Mouse (Mus musculus) T-helper 2 cell (primary cell): Measurements from ENCODE around the gene Pak3.
"Not testable (repeated sequence)": the region's sequence is repeated elsewhere in the genome, so short reads cannot be mapped to it uniquely, and the experiment has no call there.

Experiments used
- in situ Hi-C: fragments of 300-600 bp; cut with MboI, MseI; formaldehyde crosslinking; loops from one replicate; pipeline ENCODE4 v1.15.1; 2025; ENCODE audit warnings: high pct_unique_total_duplicates

Gene Pak3

DNA sequence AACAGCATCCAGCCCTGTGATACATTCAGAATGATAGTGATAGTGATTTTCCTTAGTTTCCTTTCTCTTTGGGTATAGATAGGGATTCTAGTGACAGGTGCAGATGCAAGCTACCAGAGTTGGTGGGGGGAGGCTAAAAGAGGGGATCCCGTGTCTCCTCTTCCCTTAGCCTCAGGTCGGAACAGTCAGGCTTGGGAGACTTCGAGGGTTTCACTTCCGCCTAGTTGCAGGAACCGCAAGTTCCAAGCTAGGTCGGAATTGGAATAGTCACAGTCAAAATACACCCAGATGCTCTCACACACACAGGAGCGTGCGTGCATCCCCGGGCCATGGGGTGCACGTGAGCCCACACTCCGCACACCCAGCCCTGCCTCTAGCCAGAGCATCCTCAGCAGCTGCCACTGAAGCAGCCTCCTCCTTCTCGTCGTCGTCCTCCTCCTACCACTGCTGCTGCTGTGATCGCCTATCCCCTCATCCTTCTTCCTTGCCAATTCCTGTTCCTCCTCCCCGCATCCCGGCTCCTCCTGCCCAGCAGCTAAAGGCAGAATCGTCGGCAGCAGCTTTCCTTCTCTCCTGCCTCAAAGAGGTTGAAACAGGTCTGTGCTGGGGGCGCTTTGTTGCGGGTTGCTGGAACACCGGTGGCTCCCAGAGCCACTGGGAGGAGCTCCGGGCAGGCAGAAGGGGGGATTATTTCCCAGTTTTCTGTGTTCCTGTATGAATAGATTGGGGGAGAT is at the start of gene Pak3:
Gene Pak3 (plus strand): TSS at position 424 of the 734 bp plus-strand sequence.
- in situ Hi-C loops, result no loop called here

DNA sequence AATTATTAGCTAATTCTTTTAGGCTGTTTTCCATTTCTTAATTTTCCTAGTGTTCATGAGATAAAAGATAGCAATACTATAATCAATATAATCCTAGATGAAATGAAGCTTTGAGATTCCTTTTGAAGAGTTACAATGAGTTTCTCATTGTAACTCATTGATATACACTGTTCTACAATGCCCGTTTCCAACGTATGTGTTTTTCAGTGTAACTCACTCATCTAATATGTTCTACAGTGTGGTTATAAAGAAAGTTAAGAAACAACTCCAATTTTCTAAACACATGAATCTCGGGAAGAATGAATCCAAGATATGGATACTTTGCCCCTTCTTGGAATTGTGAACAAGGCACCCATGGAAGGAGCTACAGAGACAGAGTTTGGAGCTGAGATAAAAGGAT is 35.5 kb upstream of the Pak3 start:
- in situ Hi-C loops, result no loop called here

DNA sequence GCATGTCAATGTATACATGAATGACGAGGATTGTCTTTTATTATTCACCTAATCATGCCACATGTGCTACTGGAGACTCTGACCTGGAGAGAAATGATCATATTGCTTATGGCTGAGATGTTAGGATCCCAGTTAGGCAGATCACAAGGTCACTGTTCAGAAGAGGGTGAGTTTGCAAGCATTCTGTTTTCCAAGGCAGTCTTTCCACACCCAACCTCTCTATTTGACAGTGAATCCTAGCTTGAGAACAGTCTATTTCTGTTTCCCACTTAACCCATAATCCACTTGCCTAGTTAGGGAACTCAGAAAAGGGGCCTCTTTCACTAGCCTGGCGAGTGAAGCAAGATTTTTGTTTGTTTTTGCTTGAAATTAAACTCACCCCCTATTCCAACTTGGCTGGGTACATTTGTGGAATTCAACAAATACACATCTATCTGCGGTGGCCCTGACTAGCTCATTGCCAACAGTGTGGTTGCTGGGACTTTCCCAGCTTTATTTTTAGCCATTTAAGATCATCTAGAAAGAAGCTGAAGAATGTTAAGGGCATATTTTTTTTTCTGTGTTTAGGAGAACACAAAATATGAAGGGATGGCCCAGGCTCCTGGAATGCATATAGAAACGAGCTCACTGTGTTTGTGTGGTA is 17.2 kb upstream of the Pak3 start:
- in situ Hi-C loops, result no loop called here

DNA sequence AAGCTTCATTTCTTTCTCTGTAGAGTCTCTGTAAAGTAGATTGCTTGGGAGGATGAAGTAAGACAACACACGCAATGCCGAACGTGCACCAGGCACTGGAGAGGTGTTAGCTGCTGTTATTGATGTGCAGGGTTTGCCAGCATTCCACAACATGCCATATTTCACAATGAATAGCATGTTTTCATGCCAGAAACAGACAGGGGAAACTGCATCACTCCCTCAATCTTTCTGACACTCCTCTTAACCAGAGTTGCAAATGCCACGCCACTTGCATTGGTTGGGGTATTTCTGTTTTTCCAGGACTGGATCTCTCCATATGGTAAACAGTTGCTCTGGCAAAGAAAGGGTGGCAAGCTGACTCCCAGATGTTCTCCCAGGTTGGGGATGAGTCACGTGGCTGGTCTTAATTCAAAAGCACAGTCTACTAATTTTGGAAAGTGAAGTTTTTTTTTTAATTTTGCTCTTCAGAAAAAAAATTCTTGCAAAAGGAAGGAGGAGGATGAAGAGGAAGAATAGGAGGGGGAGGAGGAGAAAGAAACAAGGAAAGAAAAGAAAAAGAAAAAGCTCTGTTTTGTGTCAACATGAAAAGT is 16.5 kb upstream of the Pak3 start:
- in situ Hi-C loops, result no loop called here

DNA sequence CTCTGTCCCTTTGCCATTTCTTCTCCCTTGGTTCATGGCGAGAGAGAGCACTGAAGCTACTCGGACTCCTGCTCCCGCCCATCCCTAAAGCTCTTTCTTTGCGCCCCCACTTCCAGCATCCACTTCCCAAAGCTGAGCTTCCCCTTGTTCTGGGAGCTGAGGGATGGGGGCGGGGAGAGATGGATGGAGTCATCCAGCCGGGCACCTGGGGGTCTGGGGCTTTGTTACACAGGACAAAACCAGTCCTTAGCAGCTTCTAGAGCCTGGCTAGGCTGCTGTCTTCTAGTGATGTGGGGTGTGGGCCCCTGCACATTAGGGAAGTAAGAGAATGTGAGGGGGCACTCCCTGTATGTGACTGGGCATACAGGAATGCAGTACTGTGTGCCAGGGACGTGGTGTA is 526 bp downstream of the Pak3 start:
- in situ Hi-C loops, result no loop called here

DNA sequence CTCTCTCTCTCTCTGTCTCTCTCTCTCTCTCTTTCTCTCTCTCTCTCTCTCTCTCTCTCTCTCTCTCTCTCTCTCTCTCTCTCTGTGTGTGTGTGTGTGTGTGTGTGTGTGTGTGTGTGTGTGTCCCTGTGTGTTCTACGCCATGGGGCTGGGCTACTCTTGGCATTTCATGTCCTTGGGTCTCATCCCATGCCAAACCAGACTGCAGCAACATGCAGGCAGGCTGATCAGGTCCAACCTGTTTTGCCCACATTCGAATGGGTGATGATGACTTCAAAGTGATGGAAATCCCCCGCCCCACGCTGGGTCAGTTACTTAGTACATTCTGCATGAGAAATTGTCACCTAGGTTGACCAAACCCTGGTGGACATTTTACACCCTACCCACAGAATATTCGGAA is 1.1 kb downstream of the Pak3 start:
- in situ Hi-C loops, result not testable (repeated sequence)

DNA sequence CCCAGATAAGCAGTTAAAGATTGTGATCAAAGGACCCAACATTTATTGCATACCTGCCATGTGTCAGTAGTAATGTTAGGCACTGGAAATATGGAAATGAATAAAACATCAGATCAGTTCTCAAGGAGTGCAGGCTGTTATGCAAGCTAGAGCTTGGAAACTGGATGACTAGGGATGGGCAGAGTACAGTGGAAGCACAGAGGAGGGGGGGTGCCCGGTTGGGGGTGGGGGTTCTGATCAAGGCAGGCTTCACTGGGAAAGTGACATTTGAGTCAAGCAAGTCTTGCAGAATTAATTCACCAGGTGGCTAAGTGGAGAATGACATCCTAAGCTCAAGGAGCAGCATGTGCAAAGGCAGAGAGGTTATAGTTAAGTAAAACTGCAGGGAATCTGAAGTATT is 1.8 kb downstream of the Pak3 start:
- in situ Hi-C loops, result no loop called here

DNA sequence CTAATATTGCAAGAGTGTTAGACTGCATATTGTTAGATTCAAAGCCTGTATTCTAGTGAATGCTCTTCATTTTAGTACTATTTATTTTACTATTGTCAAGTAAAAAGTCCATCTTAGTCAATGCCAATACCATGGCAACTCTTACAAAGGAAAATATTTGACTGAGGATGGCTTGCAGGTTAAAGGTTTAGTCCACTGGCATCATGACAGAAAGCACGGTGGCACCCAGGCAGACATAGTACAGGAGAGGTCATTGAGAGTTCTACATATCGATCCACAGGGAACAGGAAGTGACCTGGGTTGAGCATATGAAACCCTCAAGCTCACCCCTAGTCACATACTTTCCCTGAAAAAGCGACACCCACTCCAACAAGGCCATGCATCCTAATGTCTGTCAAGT is 13.9 kb downstream of the Pak3 start:
- in situ Hi-C loops, result no loop called here

DNA sequence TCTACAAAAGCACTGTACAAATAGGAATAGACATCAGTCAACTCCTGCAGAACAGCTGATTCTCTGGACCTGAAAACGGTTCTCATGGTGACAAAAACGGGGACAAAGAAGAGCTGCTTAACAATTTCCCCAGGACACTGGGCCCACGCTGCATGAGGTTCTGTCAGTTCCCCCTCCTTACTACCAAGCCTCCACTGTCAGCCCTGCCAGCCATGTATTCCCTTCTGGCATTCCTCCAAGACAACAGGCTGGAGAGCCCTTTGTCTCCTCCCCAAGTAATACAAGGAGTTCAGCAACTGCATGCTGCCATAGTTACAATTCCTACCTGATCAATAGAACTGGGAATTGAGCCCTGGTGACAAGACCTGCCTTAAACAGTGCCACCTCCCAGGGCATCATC is 15.2 kb downstream of the Pak3 start:
- in situ Hi-C loops, result no loop called here

DNA sequence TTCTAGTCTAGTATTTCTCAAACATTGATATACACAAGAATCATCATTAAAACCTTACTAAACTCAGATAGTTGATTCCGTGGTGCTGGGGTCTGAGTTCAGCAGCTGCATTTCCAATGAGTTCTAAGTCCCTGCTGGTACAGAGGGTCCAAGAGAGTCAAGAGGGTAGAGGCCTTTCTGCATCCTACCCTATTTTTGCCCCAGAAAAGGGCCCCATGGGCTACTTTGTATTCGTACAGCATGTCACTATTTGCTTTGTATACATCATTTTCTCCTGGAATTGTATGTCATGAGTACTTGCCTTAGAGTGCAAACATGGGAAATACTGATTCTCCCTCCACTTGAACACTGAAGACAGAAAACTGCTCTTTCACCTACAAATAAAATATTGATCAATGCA is 24.4 kb downstream of the Pak3 start:
- in situ Hi-C loops, result no loop called here

DNA sequence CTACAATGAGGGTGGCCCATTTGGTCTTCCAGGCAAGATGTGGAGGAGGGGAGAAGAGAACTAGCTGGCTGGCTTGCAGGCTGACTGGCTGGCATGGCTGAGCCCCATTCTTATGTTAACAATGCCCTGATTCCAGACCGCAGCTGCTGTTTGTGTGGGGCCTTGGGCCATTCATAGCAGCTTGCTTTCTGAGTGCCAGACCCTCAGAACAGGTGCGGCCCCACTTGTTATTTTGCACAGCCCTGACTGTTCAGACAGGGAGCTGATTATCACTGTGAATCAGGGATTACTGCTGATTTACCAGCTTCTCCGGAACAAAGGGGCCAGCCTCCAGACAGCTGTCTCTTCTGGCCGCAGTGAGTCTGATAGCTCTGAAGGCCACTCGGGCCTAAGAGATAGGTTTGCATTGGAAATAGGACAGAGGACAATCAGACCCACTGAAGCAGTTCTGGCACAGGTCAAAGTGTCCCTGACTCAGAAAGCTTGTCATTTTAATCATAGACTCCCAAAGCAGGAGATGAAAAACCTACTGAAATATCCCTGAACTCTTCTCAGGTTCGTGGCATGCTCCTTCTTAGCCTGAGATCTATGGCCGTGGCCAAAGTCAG is 24.9 kb downstream of the Pak3 start:
- in situ Hi-C loops, result no loop called here

DNA sequence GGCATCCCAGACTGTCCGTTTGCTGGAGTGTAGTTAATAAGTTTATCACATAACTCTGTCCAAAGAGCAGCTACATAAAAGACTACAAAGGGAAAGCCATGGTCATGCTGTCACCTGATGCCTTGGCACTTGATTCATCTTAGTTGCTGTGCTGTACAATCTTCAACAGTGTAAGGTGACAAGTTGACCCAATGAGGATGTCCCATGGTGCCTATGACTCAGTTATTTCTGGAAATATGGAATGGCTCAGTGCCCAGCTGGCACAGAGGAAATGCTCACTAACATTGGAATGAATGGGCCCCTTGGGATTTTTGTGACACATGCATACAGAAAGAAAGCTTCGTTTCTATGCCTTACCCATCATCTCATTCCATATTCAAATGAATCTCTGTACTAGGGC is 55.3 kb downstream of the Pak3 start:
- in situ Hi-C loops, result no loop called here

DNA sequence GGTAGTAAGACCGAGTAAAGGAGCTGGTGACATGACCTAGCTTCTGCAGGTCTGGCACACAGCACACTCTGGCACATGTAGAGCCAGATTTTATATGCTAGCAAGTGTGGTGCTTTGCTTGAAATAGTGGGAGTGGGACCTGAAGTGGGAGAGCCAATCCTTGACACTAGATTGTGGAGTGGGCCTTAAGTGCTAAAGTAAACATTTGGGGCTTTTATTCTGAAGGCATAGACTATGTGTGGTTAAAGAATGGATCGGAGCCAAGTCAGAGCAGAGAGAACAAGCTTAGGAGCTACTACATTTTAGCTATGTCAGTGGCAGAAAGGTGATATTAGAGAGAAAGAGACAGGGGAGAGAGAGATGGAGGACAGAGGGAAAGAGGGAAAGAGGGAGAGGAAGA is 61.5 kb downstream of the Pak3 start:
- in situ Hi-C loops, result no loop called here

DNA sequence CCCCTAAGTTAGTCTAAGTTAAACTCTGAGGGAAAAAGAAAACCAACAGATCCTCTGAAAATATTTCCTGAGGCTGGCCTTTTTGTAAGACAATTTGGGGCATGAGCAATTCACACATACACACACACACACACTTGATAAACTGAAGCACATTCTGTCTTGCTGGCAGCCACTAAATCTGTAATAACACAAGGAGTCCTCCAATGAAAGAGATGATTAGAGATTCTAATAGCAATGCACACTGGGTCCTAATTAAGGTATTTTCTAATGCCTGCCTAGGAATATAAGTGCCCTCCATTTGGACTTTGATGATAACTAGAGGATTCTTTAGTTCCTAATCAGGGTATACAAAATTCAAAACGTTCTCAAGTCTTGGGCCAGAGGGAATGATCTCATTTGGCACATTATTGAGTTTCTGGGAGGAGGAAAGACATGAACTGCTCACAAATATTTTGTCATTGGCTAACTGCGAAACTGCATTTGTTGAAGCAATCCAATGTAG is 62.1 kb downstream of the Pak3 start:
- in situ Hi-C loops, result no loop called here

DNA sequence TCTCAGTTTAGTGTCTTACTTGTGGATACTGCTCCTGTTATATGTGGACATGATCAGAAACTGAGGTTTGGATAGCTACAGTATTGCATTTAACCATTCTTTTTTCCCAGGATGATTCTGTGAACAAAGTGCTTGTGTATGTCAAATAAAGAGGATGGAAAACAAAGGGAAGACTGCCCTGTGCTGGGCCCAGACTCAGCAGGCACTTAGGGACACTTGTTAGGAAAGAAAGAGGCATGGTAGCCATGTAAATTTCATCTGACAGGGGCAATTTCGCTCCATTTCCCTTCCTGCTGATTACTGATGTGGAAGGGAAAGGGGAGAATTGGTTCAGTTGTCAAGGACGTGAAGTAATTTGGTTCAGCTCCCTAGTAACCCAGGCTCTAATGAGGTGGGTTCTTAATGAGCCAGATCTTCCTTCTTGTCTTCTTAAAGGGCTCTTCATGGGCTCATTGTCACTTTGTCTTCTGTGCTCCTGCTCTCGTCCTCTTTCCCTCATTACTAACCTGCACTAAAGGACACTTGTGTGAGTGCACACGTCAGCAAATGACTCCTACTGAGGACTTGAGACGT is 88.6 kb downstream of the Pak3 start:
- in situ Hi-C loops, result no loop called here

DNA sequence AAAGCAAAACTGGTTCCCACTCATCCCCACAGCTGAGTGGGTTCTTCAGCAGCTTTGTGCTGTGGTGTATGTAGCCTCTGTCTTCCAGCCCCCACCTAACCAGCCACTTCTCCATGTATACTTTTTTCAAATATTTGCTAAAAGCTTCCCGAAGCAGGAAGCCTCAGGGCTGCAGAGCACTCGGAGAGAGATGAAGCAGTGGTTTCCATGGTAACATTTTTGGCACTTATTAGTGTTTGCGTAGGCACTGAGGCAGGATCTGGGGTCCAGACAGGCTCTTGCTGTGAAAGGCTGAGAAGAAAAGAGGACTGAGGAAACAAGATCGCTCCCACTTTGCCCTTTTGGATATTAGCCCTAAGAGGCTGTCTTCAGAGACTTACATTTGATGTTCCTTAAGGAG is 100.3 kb downstream of the Pak3 start:
- in situ Hi-C loops, result no loop called here

DNA sequence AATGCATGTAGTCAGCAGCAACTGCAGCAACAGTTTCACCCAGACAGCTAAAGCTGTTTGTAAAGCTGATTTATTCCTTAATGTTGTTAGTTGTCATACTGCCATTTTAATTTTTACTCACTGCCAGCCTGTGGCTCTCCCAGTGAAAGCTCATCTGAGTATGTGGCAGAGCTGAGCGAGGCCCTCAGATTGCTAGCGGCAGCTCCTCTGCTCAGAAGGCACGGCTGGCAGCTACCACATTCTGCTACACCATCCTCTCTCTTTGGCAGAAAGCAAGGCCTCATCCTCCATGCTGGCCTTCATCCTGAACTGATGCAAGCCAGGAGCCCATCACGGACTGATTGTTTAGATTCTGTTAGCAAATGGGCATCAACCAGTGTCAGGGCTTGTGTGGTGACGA is 109.4 kb downstream of the Pak3 start:
- in situ Hi-C loops, result no loop called here

DNA sequence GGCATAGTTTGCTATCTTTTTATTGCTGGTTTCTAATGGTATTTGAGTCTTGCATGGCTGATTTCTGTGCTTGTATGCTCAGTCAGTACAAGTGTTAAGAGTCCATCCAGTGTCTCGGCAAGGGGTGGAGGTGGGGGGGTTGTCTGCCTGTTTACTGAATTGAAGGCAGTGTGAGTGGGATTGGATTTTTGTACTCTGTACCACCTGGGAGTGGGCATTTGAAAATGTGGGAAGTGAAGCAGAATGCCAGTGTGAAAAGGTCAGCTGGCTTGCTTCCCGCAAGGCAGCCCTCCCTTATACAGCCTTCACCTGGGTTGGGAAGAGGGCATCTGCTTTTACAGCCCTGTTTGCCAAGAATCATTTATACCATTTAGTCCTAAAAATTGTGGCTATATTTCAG is 125.5 kb downstream of the Pak3 start:
- in situ Hi-C loops, result loop anchor here (10.0 kb wide), 2 partner anchors 629 to 789 kb away; no protein-coding TSS in a partner anchor

DNA sequence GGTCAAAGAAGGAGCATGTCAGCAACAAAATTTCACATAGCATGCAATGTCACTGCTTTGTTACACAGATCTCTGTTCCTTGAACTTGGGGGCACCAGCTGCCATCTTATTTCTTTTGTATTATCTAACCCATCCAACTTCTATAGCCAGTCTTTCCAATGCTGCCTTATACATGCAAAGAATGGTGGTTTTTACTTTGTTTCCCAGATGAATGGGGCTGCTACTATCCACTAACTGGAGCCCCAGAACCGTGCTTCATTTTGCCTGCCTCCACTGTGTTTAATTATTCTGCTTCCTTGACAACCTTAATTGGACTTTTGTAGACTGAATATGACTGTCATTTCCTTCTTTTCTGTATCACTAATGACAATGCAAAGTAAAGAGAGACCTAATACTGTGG is 126.4 kb downstream of the Pak3 start:
- in situ Hi-C loops, result loop anchor here (10.0 kb wide), 2 partner anchors 630 to 790 kb away; no protein-coding TSS in a partner anchor

DNA sequence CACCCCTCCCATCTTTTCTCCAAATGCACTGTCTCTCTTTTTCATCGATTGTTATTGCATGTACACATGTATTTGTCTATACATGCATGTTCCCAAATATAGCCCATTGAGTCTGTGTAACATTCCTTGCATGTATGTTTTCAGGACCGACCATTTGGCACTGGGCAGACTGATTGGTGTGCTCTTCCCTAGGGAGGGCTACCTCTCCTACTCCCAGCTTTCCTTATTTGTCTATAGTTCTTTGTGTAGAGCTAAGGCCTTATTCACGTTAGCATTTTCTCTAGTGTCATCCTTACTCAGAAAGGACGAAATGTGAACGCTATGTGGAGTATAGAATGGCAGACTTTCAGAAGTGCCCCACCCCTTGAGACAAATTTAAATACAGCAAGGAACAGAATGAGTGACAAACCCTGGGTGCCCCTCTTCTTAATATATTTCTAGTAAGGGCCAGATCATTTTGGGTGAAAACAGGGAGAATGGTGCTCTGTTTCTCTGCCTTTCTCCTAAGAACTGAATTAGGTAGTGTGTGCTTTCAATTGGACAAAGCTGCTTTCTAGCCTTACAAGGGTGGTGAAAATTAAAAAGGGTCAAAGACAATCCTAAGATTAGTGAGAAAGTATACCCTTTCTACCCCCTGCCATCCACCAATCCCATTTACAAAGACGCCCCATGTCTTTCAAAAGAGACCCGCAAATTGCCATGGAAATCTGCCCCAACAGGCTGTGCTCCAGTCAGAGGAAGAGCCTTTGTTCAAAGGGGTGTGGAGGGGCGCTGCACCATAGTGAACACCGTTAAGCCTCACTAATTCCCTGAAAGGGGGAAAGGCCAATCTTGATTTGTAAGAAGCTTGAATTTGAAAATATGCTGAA is 136.2 kb downstream of the Pak3 start:
- in situ Hi-C loops, result no loop called here

DNA sequence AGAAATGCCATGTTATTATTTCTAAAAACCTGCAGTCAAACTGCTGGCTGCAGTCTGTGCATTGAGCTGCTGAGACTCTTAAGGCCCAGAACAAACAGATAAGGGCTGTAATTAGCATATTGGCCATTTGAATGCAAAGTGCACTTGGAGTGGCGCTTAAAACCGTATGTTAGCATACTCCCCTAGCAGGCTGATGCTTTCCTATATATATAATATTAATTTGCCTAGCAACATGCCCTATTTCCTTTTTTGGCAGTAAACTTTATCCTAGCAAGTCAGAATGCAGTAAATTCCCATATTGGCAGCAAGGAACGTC is 136.7 kb downstream of the Pak3 start:
- in situ Hi-C loops, result no loop called here
